Comparison of ENCODE assay signal across 16 mouse cellular contexts in genomic region chr2:12521744-12522143, GRCm38 (mm10).
"Had no signal": no experiment of that assay in that cellular context is flagged by ENCODE, and none has a peak within 500 bp of the region (broad histone marks: within the 10 kb centered on the region; RNA-seq: fewer than 3 reads in every experiment).

No protein-coding gene starts in this region.

- H3K36me3 ChIP-seq: limb, embryonic 12.5 days; limb, embryonic 15.5 days; midbrain, embryonic 12.5 days; midbrain, embryonic 15.5 days had no signal

- H3K9me3 ChIP-seq: limb, embryonic 12.5 days; limb, embryonic 15.5 days; midbrain, embryonic 12.5 days; midbrain, embryonic 15.5 days had no signal

- DNase-seq: kidney, adult 18-20 months; kidney, adult 9 months; kidney, postnatal 25 days; left cerebral cortex, postnatal 4 days; liver, postnatal 0 days; lung, embryonic 14.5 days; thymus, adult 2 months; thymus, postnatal 14 days; thymus, postnatal 4 days had no signal

- H3K4me3 ChIP-seq: limb, embryonic 12.5 days; limb, embryonic 15.5 days; midbrain, embryonic 12.5 days; midbrain, embryonic 15.5 days had no signal

- H3K4me1 ChIP-seq: limb, embryonic 15.5 days; midbrain, embryonic 12.5 days; midbrain, embryonic 15.5 days had no signal

- H3K27ac ChIP-seq: limb, embryonic 12.5 days; limb, embryonic 15.5 days; liver, embryonic 14.5 days; macrophage; midbrain, embryonic 12.5 days; midbrain, embryonic 15.5 days had no signal

- H3K27me3 ChIP-seq: limb, embryonic 12.5 days; limb, embryonic 15.5 days; midbrain, embryonic 12.5 days; midbrain, embryonic 15.5 days had no signal

- H3K9ac ChIP-seq: limb, embryonic 12.5 days; limb, embryonic 15.5 days; liver, embryonic 14.5 days; liver, postnatal 0 days; lung, embryonic 14.5 days; midbrain, embryonic 12.5 days; midbrain, embryonic 15.5 days had no signal

- H3K4me2 ChIP-seq: limb, embryonic 12.5 days; limb, embryonic 15.5 days; liver, embryonic 11.5 days; lung, embryonic 14.5 days; midbrain, embryonic 12.5 days; midbrain, embryonic 15.5 days had no signal
